Mouse (Mus musculus) frontal cortex, adult (tissue): ENCODE results near the gene Pls1.
A peak's percentile ranks its signal among the peaks of the same experiment; 100 is the strongest.

ENCODE experiments used
- ATAC-seq: cut with Nextera tagmentation; 2 replicates; pipeline ENCODE4 v1.9.2; 2017; ENCODE audit warnings: mild to moderate bottlenecking, moderate library complexity, mixed read lengths; ENCODE audit not compliant: low TSS enrichment

Pls1 gene

DNA sequence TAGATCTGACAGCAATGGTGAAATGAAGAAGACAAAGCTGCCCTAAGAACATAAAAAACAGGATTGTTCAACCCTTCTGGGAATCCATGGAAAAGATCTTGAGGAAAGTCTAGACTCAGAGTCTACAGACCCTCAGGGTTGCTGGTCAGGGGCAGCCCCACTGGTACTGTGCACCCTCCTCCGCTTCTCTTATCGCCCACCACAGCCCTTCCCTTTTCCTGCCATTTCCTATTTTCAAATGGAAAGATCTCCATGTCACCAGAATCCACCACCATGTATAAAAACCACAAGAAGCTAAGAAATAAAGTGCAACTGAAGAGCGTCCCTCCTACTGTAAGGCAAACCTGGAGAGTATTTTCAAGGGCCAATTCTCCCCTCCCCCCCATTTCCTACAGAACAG is 41.3 kb downstream of the Pls1 start:
- no peak for ATAC-seq

DNA sequence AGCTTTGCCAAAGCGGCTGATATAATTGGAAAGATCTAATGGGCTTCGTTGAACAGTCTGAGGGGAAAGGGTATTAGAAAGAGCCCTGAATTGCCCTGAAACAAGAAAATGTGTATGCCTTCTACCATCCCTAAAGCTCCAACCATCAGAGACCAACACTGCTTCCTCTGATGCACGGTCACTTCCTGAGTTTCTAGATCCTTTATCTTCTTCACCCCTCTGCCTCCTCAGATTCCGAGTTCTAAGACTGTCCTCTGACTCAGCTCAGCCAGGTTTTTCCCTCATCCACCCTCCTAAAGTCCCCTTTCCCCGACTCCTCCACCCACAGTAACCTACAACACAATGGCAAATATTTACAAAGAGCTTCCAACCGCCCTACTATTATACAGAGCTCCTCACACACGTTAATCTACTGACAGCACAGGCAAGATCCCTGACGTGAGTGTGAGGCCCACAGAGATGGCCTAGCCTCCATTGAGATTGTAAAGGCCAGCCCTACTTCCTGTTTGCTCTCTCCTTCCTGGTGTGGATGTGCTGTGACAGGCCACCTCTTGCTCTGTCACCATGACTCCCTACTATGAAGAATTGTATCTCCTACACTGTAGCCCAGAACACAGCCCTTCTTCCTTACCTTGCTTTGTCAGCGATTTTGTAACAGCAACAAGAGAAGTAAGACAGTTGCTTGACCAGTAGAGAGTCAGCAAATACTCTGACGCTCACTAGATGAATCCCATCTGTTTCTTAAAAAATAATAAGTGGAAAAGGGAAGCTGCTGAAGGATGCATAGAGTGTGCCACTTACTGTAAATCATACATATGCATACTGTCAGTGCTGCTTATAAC is 43.3 kb downstream of the Pls1 start:
- ATAC-seq = no peak

DNA sequence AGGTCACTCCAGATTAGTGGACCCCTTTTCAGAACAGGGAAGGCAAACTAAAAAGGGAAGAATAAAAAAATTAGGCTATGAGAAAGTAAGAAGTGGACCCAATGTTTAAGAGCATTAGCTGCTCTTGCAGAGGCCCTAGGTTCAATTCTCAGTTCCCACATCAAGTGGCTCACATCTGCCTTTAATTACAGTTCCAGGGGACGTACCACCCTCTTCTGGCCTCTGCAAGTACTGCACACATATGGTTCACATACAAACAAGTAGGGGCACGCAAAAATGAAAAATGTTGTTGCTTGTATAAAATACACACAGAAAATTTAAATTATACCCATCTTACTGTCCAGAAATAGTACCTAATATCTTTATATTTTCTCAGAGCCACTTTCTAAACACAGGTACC is 48.8 kb downstream of the Pls1 start:
- no peak for ATAC-seq

DNA sequence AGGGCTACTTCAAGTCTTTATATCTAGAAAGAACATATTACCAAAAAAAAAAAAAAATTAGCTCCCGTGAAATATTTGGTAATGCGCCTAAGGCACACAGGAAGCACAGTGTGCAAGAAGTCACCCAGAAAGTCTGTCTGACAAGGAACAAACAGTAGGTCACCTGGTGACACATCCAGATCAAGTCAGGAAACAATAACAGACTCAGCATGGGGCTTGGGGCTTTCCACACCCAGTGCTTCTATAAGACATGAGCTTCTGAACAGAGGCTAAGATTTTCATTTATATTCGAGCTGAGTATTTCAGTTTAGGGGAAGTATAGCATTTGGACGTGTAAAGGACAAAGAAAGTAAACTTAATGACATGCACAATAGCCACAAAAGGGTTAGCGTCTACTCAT is 49.3 kb downstream of the Pls1 start:
- no peak for ATAC-seq

DNA sequence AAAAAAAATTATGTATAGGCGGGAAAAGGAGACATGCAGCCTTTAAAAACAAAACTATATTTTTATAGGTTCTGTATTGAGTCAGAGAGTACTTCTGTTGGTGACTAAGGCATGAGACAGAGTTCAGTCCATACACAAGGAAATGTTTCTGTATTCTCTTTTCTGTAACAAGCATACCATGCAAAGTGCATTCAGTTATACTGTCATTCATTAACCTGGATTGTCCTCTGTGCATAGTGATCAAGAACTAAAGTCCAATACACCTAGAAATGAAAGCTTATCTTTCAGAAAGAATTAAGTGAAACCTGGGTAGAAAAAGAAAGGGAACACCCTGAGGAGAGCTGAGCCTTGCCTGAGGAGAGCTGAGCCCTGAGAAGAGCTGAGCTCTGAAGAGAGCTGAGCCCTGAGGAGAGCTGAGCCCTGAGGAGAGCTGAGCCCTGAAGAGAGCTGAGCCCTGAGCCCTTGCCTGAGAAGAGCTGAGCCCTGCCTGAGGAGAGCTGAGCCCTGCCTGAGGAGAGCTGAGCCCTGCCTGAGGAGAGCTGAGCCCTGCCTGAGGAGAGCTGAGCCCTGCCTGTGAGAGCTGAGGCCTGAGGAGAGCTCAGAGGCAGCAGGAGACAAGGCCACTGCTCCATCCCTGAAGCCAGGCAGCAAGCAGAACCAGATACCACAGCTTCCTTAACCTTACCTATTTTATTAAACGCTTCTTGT is 49.9 kb downstream of the Pls1 start:
- ATAC-seq = no peak

DNA sequence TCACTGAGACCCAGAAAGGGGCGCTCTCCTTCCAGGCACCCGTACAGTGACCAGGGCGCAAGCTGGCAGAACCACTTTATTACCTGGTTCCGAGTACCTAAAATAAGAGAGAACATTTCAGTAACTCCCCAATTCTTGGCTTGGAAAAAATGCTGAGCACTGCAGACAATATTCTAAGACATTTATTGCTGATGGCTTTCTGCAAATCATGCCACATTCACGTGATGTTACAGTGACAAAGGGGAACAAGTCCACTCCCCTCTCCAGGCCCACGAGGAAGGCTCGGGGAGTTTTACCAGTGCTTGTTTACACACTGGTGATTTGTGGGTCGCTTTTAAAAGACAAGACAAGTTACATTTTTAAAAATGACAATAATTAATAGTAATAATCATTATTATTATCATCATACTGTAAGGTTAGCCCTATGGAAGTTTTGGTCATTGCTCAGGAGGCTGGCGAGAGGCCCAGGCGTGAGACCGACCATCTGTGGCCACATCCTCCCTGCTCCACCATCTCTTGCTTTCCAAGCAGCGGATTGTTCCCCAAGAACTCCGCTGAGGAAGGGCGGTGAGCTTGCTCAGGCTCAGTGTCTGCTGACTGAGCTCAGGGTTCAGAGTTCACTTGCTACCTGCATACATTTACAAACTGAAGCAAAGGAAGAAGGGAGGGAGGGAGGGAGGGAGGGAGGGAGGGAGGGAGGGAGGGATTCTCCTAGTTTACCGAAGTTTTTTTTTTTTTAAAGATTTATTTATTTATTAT is 50.9 kb downstream of the Pls1 start:
- ATAC-seq = no peak

DNA sequence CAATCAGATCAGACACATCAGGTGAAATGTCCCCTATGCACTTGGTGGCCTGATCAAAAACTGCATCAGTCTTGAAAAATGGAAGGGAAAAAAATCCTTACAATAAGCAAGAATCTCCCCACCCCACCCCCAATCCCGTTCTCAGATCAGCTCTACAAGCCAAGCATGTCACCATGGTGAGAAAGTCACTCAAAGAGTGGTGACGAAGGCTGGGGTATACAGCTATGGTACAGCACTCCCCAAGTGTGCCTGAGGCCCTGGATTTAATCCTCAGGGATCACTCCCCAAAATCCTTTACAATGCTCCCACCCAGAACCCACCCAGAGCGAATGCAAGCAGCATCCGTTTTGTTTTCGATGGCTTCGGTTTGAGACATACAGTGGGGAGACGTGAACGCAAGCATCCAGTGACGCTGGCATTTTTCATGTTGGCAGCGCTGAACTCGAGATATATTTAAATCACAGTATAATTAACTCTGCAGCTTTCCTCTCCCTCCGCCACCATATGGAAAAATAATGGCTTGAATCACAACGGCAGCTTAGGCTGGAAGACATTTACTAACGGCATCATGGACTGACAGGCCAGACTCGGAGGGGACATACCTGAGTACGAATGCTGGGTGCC is 60.1 kb downstream of the Pls1 start:
- ATAC-seq = peak; percentile 77

DNA sequence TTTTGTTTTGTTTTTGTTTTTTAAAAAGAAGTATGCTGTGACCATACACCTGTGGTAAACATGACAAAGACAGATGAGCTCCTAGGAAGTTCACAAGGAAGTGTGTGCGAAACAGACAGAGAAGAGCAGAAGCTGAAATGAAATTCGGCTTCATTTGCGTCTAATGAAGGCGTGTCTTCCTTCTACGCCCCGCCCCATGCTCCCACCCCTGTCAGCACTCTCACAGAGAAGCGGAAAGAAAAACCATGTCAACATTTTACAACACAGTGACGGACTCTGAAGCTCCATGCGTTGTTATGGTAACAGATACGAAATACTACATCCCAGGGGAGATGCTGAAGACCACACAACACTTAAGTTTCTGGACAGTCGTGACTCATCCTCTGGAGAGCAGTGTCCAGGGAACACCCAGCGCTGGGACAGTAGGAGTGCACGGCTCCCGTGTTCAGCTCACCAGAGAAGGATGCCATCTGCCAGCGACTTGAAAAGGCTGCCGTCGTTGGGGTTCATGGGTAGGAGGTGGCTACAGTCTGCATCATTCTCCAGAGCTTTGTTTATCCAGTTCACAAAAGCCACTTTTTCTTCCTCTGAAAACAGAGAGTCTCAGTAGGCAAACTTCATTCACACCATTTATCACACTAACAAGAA is 61.3 kb downstream of the Pls1 start:
- ATAC-seq = peak; percentile 69

DNA sequence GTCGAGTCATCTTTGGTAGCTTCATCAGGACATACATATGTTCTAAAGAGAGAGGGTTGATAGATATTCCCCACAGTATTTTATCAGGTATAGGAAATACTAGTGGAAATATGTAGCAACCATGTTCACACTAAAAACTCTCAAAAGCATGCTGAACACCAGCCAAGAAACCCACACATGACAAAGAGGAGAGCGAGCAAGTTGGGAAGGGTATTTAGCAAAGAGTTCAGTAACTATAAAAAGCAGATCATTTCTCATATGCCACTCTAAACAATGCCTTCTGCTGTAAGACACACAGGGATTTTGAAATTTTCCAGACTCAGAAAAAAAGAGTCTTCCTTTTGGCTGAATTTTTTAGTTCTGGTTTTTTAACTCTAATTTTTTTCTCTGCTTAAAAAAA is 73.4 kb downstream of the Pls1 start:
- ATAC-seq = peak; percentile 57

DNA sequence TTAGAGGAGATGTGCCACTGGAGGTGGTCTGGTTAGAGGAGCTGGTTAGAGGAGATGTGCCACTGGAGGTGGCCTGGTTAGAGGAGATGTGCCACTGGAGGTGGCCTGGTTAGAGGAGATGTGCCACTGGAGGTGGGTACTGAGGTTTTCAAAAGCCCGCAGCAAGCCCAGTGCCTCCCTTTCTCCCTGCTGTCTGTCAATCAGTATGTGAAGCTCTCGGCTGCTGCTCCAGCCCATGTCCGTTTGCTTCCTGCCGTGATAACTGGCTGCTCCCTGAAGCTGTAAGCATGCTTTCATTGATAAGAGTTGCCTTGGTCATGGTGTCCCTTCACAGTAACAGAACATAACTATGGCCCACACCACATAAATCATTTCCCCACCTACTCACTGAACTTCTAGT is 81.9 kb downstream of the Pls1 start:
- no peak for ATAC-seq

DNA sequence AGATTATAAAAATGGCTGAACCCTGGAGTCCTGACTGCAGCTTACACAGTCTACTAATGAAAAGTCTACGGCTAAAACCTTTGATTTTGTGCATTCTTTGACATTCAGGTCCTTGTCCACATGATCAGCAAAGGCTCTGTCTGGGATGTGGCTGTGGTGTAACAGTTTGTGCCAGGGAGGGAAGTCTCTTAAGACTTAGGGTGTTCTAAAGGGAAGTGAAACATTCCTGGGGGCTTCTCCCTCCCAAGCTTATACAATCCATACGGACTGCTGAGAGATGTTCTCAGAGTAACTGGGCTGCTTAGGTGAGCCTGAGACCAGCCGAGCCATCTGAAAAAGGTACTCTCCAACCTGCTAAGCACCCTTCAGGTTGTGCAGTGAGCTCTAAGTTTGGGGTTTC is 82.9 kb downstream of the Pls1 start:
- ATAC-seq = no peak

DNA sequence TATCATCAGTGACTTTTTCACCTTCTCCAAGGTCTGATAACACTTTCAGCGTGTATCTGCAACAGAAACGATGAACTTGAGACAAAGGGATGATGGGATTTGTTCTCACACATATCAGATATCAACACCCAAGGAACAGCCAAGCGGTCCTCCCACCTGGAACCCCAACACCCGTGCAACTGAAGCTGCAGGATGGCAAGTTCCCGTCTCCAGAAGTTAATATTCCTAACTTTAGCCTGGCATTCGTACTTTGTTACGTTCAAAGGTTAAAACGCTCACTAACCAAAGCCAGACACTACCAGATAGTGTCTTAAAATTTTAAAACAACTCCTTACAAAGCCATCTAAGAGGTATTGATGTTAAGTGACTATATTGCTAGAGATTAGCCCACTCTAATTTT is 83.7 kb downstream of the Pls1 start:
- no peak for ATAC-seq

DNA sequence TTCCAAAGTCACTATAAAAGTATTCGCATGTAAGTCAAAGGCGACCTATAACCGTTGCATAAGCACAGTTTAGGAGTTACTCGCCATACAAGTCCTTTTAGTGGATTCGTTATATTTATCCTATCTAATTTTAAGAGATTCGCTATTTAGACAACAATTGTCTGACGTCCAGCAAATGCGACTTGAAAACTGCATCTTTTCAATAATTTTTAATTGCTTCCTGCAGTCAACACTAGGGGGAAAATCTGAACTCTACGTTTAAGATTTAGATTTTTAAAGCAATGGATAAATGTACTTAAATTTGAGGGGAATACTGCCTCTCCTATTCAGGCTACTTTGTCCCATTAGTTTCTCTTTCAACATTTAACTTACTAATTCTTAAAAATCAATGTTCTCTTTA is 94.4 kb downstream of the Pls1 start:
- no peak for ATAC-seq

DNA sequence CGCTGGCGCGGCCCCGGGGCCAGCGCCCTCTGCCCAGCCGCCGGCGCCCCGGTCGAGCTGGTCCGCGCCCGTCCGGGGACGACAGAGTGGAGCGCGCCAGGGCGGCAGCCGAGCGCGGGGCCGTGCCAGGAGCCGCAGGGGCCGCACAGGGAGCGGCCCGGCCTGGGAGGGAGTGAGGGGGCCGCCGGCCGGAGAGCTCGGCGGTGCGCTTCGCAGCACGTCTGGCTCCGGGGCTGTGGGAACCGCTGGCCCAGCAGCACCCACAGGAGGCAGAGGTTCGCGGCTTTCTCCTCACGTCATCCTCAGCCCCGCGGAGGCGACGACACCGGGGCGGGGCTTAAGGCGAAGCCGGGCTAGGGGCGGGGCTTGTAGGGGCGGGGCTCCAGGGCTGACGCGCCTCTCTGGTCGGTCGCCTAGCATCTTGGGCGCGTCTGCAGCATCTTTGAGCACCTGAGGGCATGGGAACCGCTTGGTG is 95.0 kb downstream of the Pls1 start, which contains the start of gene Trpc1:
Trpc1 (minus strand) TSS at position 339 of the 475 bp plus-strand sequence.
- peak; percentile 95 for ATAC-seq

DNA sequence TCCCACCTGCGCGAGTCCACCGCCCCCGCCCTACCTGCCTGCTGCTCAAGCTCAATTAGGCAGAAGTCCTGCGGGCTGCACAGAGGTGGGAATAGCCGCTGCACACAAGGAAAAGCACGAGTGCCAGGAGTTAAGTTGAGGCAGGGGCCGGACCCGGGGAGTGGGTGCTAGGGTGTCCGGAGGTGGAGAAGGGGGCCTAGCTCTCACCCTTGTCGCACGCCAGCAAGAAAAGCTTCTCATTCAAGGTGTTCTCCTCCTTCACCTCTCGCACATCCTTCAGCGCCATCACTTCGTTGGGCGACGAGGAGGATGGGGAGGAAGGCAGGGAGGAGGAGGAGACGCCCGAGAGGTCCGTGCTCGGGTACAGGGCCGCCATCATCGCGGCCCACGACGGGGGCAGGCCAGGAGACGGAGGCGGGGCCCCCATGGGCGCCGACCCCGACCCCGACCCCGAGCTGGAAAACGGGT is 95.6 kb downstream of the Pls1 start:
- peak; percentile 45 for ATAC-seq

DNA sequence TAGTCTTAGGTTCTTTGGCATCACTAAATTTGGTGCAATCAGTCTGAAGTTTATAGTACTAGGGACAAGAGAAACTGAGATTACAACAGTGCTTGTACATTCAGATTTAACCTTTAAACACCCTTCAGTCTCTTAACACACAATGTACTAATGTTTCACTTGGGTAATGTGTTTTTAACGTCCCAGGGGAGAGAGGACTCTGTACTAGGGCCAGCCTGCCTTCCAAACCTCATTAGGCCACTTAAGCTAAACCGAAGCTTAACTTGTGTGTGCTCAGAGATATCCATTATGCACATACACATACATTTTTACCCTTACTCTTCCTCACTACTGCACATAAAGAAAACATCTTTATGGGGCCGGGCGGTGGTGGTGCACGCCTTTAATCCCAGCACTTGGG is 97.8 kb downstream of the Pls1 start:
- no peak for ATAC-seq

DNA sequence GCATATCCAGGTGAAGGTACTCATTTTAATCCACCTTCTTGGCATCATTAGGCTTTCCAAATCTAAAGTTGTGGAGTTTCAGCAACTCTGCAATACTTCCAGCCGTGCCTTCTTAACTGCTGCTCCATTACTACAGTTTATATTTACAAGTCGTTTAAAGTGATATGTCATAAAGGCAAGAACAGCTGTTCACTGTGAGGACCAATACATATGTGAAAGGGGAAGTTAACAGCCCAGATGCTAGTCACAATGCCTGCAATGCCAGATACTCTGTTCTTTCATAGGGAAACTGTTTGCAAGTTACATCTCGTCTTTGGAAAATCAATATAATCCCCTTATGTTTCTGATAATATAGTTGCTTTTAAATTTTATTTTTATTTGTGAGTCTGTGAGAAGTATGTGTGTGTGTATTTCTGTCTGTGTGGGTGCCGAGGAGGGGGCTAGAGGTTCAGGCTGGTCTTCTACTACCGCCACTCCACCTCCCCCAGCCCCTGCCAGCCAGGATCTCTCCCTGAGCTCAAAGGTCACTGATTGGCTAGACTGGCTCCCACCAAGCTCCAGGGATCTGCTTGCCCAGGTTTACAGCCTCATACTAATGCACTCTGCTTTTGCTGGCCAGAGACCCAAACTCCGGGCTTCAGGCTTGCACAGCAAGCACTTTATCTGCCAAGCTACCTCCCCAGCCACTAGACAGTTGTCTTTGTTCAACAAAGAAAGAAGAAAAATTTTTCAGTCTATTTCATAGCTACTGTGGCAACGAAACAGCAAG is 100.1 kb downstream of the Pls1 start:
- ATAC-seq = no peak

DNA sequence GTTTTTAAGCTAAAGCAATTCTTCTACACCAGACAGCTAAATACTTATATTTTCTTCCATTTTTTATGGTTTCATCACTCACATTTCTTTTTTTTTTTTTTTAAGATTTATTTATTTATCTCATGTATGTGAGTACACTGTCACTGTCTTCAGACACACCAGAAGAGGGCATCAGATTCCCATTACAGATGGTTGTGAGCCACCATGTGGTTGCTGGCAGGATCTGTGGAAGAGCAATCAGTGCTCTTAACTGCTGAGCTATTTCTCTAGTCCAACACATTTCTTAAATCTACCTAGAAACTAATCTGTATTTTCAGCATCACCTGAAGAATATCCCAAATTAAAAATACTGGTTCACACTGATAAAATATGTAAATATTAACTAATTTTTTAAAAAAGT is 108.9 kb downstream of the Pls1 start:
- no peak for ATAC-seq

DNA sequence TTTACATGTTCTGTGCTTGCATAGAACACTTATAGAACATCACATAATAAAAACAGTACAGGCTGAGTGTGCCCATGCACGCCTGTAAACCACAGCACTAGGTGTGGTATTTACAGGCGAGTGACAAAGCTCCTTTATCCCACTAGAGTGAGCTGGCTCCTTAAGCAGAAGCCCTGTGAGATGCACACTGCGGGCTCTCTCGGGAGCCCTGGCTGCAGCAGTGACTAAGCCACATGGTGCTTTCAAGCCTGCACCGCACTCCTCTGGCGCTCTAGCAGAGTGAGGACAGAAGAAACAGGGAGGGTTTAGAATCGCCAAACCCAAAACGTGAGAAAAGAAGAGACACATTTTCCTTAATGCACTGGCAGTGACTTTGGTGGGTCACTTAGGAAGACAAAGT is 132.5 kb downstream of the Pls1 start:
- ATAC-seq = peak; percentile 95

DNA sequence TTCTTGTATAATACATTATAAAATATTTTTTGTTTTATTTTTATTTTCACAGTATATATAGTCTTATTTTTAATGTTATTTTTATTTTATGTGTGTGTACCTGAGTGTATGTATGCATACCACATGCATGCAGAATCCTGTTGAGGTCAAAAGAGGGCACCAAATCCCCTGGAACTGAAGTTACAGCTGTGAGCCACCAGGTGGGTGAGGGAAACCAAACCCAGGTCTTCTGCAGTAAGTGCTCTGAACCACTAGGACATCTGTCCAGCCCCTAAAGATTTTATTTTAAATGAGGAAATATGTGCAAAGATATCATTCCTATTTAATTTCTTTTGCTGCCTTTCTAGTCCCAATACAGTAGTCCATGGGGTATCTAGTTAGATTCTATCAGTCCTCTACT is 136.2 kb downstream of the Pls1 start:
- ATAC-seq = no peak

DNA sequence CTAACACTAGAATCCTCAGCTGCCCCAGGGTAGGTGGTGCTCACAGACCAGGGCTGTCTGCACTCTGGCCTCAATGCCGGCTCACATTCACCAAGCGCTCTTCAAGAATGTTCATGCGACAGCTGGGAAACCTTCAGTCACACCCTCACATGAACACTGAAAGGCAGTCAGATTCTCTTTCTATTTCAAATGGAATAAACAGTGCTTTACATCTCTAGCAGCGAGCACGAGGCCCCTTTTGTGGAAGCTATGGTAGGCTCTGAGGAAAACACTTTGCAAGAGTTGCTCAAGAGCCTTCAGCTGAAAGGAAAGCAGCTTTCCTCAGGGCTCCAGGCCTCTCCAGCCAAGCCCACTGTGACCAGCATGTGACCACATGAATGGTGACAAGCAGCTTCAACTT is 139.7 kb downstream of the Pls1 start:
- no peak for ATAC-seq
